Mouse (Mus musculus) kidney, postnatal 0 days (tissue): Measurements from ENCODE around the gene Gm10570. TPM values are rescaled to one million over a fixed set of nuclear protein-coding genes. Genes with fewer than 3 reads are reported as not detected.

Experiments
- ATAC-seq: fragments of 200-750 bp; cut with Nextera tagmentation; replicated peaks from 2 replicates; pipeline ENCODE4 v1.8.0; 2017; ENCODE audit warnings: low read depth, moderate number of reproducible peaks, moderate TSS enrichment, moderate library complexity; ENCODE audit not compliant: low FRiP score
- DNase-seq: peaks from one replicate; pipeline ENCODE4 v3.0.0-alpha.2; 2016; ENCODE audit warnings: low spot score
- H3K27ac ChIP-seq: fragments of 300-500 bp; sonication (generic); 2 replicates; pipeline ENCODE4 v1.5.1; 2014; ENCODE audit warnings: mild to moderate bottlenecking
- H3K27me3 ChIP-seq: fragments of 300-500 bp; sonication (generic); 2 replicates; pipeline ENCODE4 v1.6.1; 2014; ENCODE audit warnings: low read length, mixed read lengths; ENCODE audit not compliant: insufficient read depth
- H3K36me3 ChIP-seq: fragments of 300-500 bp; sonication (generic); 2 replicates; pipeline ENCODE4 v1.6.1; 2014; ENCODE audit warnings: low read length, mixed read lengths; ENCODE audit not compliant: insufficient read depth
- H3K4me1 ChIP-seq: fragments of 300-500 bp; sonication (generic); replicated peaks from 2 replicates; pipeline ENCODE4 v1.6.1; 2014; ENCODE audit warnings: antibody characterized with exemption, low read length, mixed read lengths; ENCODE audit not compliant: insufficient read depth
- H3K4me2 ChIP-seq: fragments of 300-500 bp; sonication (generic); 2 replicates; pipeline ENCODE4 v1.6.1; 2014; ENCODE audit warnings: mild to moderate bottlenecking, low read length, moderate library complexity, mixed read lengths
- H3K4me3 ChIP-seq: fragments of 300-500 bp; sonication (generic); replicated peaks from 2 replicates; pipeline ENCODE4 v1.5.1; 2014; ENCODE audit warnings: low read depth, low read length
- H3K9ac ChIP-seq: fragments of 300-500 bp; sonication (generic); 2 replicates; pipeline ENCODE4 v1.6.1; 2014; ENCODE audit warnings: low read depth, low read length
- H3K9me3 ChIP-seq: fragments of 300-500 bp; sonication (generic); replicated peaks from 2 replicates; pipeline ENCODE4 v1.6.1; 2016; ENCODE audit warnings: low read length, inconsistent platforms, mixed read lengths
- CTCF ChIP-seq: IDR thresholded peaks from 2 replicates; pipeline ENCODE4 v1.5.1; 2016; ENCODE audit warnings: antibody characterized with exemption, low read depth, mild to moderate bottlenecking, moderate library complexity
- WGBS: fragments of 180-500 bp; shearing (Covaris S2); extraction: QIAGEN DNeasy Blood & Tissue Kit; methylation state at CpG from one replicate; pipeline ENCODE4 v1.1.7; 2014; 5-methylcytosine and 5-hydroxymethylcytosine counted together
- polyA plus RNA-seq: library from polyadenylated mRNA; unstranded; fragments of >200 nt; fragmentation: Nextera tagmentation; extraction: Ambion mirVana; gene quantifications from 2 replicates; pipeline ENCODE4 v1.2.1, GENCODE M21; 2015

Gm10570 gene
- polyA plus RNA-seq, 1 experiment from 2014 or later = 1.2 TPM

DNA sequence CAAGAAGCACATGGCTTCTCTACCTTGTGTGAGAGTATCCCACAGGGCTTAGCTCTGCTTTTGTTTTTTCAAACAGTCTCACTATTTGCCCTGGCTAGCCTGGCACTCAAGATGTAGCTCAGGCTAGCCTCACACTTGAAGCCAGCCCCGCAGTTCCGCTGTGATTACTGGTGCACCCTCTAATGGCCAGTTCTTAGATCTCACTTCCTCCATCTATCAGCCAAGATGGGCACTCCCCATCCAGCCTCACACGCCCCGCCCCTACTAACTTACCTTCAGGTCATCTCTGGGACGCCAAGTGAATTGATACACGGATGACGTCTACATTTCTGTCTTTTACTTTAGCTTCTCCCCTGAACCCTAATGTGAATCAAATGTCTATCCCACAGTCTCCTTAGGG, 11.1 kb upstream of the Gm10570 start:
- no peak overlapping the region for H3K9ac ChIP-seq
- 84% methylated on average over 7 of the region's 7 CpGs for WGBS
- no peak overlapping the region for H3K4me3 ChIP-seq
- DNase-seq (no peak), ATAC-seq (no peak)
- no peak for TF ChIP-seq CTCF
- H3K4me2 ChIP-seq = no peak overlapping the region
- H3K9me3 ChIP-seq = no peaks in the 10 kb centered on the region
- H3K36me3 ChIP-seq = peaks cover 36% of the 10 kb centered on the region; the same call in 1 of the 2 replicates
- H3K27me3 ChIP-seq = no peaks in the 10 kb centered on the region
- H3K27ac ChIP-seq = no peak overlapping the region
- peaks cover 5% of the 10 kb centered on the region; the same call in 1 of the 2 replicates for H3K4me1 ChIP-seq

- no peak overlapping the region for H3K4me3 ChIP-seq
- H3K36me3 ChIP-seq = peaks cover 29% of the 10 kb centered on the region; the same call in 1 of the 2 replicates
Observed at GRCm38 (mm10) chr4:130318122-130318521, 9.6 kb upstream of the Gm10570 start.

GRCm38 (mm10) chr4:130316691-130317090, 8.2 kb upstream of the Gm10570 start:
- Histone ChIP-seq H3K4me1 (peaks cover 5% of the 10 kb centered on the region; the same call in 1 of the 2 replicates), H3K9me3 (no peaks in the 10 kb centered on the region), H3K27ac (peak overlapping the region; percentile 70), H3K27me3 (no peaks in the 10 kb centered on the region), H3K4me2 (no peak overlapping the region), H3K9ac (no peak overlapping the region), H3K36me3 (peaks cover 18% of the 10 kb centered on the region; the same call in 1 of the 2 replicates), H3K4me3 (no peak overlapping the region)
- ATAC-seq (no peak), DNase-seq (no peak)
- WGBS = 78% methylated on average over 10 of the region's 10 CpGs
- no peak for TF ChIP-seq CTCF

More at GRCm38 (mm10) chr4:130318122-130318521, 9.6 kb upstream of the Gm10570 start:
- Histone ChIP-seq H3K4me2 (no peak overlapping the region), H3K27ac (0 out of 2 replicates have a peak overlapping the region, but pooled peaks have one; percentile 13), H3K9ac (no peak overlapping the region), H3K9me3 (no peaks in the 10 kb centered on the region), H3K27me3 (no peaks in the 10 kb centered on the region), H3K4me1 (peaks cover 5% of the 10 kb centered on the region; the same call in 1 of the 2 replicates)
- WGBS = 72% methylated on average over 3 of the region's 3 CpGs
- no peak for DNase-seq
- TF ChIP-seq CTCF = no peak
- no peak for ATAC-seq

DNA sequence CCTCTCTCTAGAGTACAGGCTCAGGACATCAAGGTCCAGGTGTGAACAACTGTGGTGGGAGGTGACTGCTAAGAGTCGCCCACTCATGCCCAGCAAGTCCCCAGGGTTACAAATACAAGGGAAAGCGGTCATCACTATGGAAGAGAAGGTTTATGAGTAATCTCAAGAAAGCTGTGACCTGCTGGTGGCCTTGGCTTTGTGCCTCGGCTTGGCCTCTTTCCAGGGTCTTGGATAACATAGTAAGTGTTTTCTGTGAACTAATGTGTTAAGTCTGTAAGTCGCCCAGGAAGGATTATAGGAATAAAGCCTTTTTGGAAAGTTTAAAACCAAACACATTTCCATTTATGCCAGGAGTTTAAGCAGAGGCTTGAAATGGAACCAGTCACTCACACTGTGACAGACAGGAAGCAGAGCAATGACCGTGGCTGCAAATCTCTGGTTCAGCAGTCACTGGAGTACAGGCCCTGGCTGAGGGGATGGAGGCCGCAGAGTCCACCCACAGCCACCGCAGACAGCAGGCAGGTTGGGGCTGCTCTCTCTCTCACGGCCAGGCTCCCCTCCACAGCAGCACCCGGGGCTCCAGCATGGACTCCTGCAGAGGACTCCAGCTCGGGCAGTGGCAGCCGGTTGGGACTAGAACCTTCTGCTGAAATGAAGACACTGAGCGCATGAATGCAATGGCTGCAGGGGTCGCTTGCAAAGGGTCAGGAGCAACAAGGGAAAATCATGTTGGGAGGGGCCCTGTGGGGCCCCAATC, 7.5 kb upstream of the Gm10570 start:
- no peaks in the 10 kb centered on the region for H3K9me3 ChIP-seq
- H3K4me2 ChIP-seq = no peak overlapping the region
- WGBS = 50% methylated on average over 13 of the region's 13 CpGs
- peak; percentile 29; the same call in 1 of the 2 replicates for ATAC-seq
- TF ChIP-seq CTCF = no peak
- no peak overlapping the region for H3K4me3 ChIP-seq
- H3K36me3 ChIP-seq = peaks cover 15% of the 10 kb centered on the region; the same call in 1 of the 2 replicates
- H3K27ac ChIP-seq = peak overlapping the region; percentile 70
- DNase-seq = peak; percentile 46
- H3K9ac ChIP-seq = no peak overlapping the region
- peaks cover 5% of the 10 kb centered on the region; the same call in 1 of the 2 replicates for H3K4me1 ChIP-seq
- no peaks in the 10 kb centered on the region for H3K27me3 ChIP-seq

DNA sequence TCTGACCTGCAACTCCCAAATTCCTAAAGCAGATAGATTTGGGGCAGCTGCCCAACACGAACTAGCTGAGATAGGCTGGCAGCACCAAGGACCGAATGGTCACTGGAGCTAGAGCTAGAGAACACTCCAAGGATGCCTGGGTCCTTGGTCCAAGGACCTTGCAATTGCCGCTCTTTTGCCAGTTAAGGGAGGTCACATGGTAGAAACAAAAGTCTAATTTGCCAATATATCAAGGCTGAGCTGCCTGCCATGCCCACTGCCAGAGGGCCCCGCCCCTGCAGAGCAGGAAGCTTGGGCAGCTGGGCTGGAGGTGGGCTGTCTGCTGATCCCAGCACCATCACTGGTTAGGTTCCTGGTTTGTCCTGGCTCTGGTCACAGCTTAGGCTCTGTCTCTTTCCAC, 5.1 kb upstream of the Gm10570 start:
- no peak for TF ChIP-seq CTCF
- no peak overlapping the region for H3K4me3 ChIP-seq
- H3K36me3 ChIP-seq = peaks cover 10% of the 10 kb centered on the region; the same call in 1 of the 2 replicates
- peaks cover 3% of the 10 kb centered on the region; the same call in 1 of the 2 replicates for H3K27me3 ChIP-seq
- H3K27ac ChIP-seq = no peak overlapping the region
- H3K9me3 ChIP-seq = no peaks in the 10 kb centered on the region
- no peak overlapping the region for H3K9ac ChIP-seq
- H3K4me2 ChIP-seq = no peak overlapping the region
- DNase-seq (no peak), ATAC-seq (no peak)
- WGBS = 84% methylated on average over 4 of the region's 4 CpGs
- peaks cover 5% of the 10 kb centered on the region for H3K4me1 ChIP-seq

- TF ChIP-seq CTCF = no peak
- Histone ChIP-seq H3K27ac (no peak overlapping the region), H3K27me3 (peaks cover 3% of the 10 kb centered on the region; the same call in 1 of the 2 replicates), H3K36me3 (peaks cover 10% of the 10 kb centered on the region; the same call in 1 of the 2 replicates), H3K4me2 (no peak overlapping the region), H3K9ac (no peak overlapping the region), H3K4me3 (no peak overlapping the region), H3K4me1 (peaks cover 7% of the 10 kb centered on the region), H3K9me3 (no peaks in the 10 kb centered on the region)
- DNase-seq = no peak
- no peak for ATAC-seq
- WGBS = 85% methylated on average over 3 of the region's 3 CpGs
Observed at GRCm38 (mm10) chr4:130312526-130312925, 4.1 kb upstream of the Gm10570 start.
